Mouse (Mus musculus) kidney, embryonic 14.5 days (tissue): ENCODE data around the gene Nav2. TPM values are rescaled to one million over a fixed set of nuclear protein-coding genes. Genes with fewer than 3 reads are reported as not detected.

Experiments
- ATAC-seq: fragments of 200-750 bp; cut with Nextera tagmentation; 2 replicates; pipeline ENCODE4 v1.8.0; 2017; ENCODE audit warnings: moderate number of reproducible peaks, mild to moderate bottlenecking, moderate TSS enrichment, moderate library complexity; ENCODE audit not compliant: low FRiP score, low TSS enrichment
- H3K27ac ChIP-seq: fragments of 300-500 bp; sonication (generic); 2 replicates; pipeline ENCODE4 v1.5.1; 2014; ENCODE audit warnings: low read depth, mild to moderate bottlenecking, low read length, moderate library complexity, mixed read lengths
- H3K27me3 ChIP-seq: fragments of 300-500 bp; sonication (generic); 2 replicates; pipeline ENCODE4 v1.6.1; 2014; ENCODE audit warnings: mild to moderate bottlenecking, low read length; ENCODE audit not compliant: control insufficient read depth, insufficient read depth
- H3K36me3 ChIP-seq: fragments of 300-500 bp; sonication (generic); 2 replicates; pipeline ENCODE4 v1.6.1; 2014; ENCODE audit warnings: low read length, mixed read lengths; ENCODE audit not compliant: control insufficient read depth, insufficient read depth
- H3K4me1 ChIP-seq: fragments of 300-500 bp; sonication (generic); 2 replicates; pipeline ENCODE4 v1.6.1; 2014; ENCODE audit warnings: low read length, mixed read lengths; ENCODE audit not compliant: control insufficient read depth, insufficient read depth
- H3K4me2 ChIP-seq: fragments of 300-500 bp; sonication (generic); replicated peaks from 2 replicates; pipeline ENCODE4 v1.6.1; 2014; ENCODE audit warnings: low read depth, mild to moderate bottlenecking, low read length
- H3K4me3 ChIP-seq: fragments of 300-500 bp; sonication (generic); 2 replicates; pipeline ENCODE4 v1.5.1; 2014; ENCODE audit warnings: mild to moderate bottlenecking, low read length
- H3K9ac ChIP-seq: fragments of 300-500 bp; sonication (generic); 2 replicates; pipeline ENCODE4 v1.6.1; 2014; ENCODE audit warnings: low read depth, mild to moderate bottlenecking, low read length, moderate library complexity
- H3K9me3 ChIP-seq: fragments of 300-500 bp; sonication (generic); 2 replicates; pipeline ENCODE4 v1.6.1; 2016; ENCODE audit warnings: low read length; ENCODE audit not compliant: control insufficient read depth
- WGBS: fragments of 180-500 bp; shearing (Covaris S2); extraction: QIAGEN DNeasy Blood & Tissue Kit; methylation state at CpG from one replicate; pipeline ENCODE4 v1.1.7; 2014; 5-methylcytosine and 5-hydroxymethylcytosine counted together
- polyA plus RNA-seq: library from polyadenylated mRNA; unstranded; fragments of >200 nt; fragmentation: Nextera tagmentation; extraction: Ambion mirVana; gene quantifications from 2 replicates; pipeline ENCODE4 v1.2.1, GENCODE M21; 2014

The Nav2 gene
- polyA plus RNA-seq, 1 experiment from 2014 or later = 49.2 TPM

- ATAC-seq = no peak
- Histone ChIP-seq H3K4me3 (no peak overlapping the region), H3K36me3 (no peaks in the 10 kb centered on the region), H3K9ac (no peak overlapping the region), H3K9me3 (no peaks in the 10 kb centered on the region), H3K27ac (no peak overlapping the region), H3K4me1 (0 out of 2 replicates have a peak, but pooled peaks cover 11% of the 10 kb centered on the region), H3K27me3 (no peaks in the 10 kb centered on the region), H3K4me2 (no peak overlapping the region)
- 48% methylated on average over 5 of the region's 5 CpGs for WGBS
Measured at GRCm38 (mm10) chr7:49334163-49334562, 425.6 kb downstream of the Nav2 start.

- H3K36me3 ChIP-seq = no peaks in the 10 kb centered on the region
- 0 out of 2 replicates have a peak, but pooled peaks cover 11% of the 10 kb centered on the region for H3K4me1 ChIP-seq
- H3K9me3 ChIP-seq = no peaks in the 10 kb centered on the region
- no peak overlapping the region for H3K27ac ChIP-seq
- H3K4me2 ChIP-seq = no peak overlapping the region
- no peak overlapping the region for H3K9ac ChIP-seq
- WGBS = 51% methylated on average over 3 of the region's 3 CpGs
- no peaks in the 10 kb centered on the region for H3K27me3 ChIP-seq
- no peak overlapping the region for H3K4me3 ChIP-seq
- no peak for ATAC-seq
Measured at GRCm38 (mm10) chr7:49335056-49335455, 426.5 kb downstream of the Nav2 start.

GRCm38 (mm10) chr7:49336725-49337124 lies 428.2 kb downstream of the Nav2 start:
- WGBS = 85% methylated on average over 8 of the region's 8 CpGs
- H3K4me2 ChIP-seq = no peak overlapping the region
- H3K27me3 ChIP-seq = no peaks in the 10 kb centered on the region
- H3K27ac ChIP-seq = no peak overlapping the region
- H3K9ac ChIP-seq = no peak overlapping the region
- peaks cover 10% of the 10 kb centered on the region; the same call in 1 of the 2 replicates for H3K4me1 ChIP-seq
- no peak overlapping the region for H3K4me3 ChIP-seq
- no peaks in the 10 kb centered on the region for H3K9me3 ChIP-seq
- no peak for ATAC-seq
- H3K36me3 ChIP-seq = no peaks in the 10 kb centered on the region

- no peak for ATAC-seq
- 10% methylated on average over 2 of the region's 2 CpGs for WGBS
- Histone ChIP-seq H3K27ac (no peak overlapping the region), H3K4me2 (no peak overlapping the region), H3K9ac (no peak overlapping the region), H3K9me3 (no peaks in the 10 kb centered on the region), H3K36me3 (no peaks in the 10 kb centered on the region), H3K4me3 (no peak overlapping the region), H3K4me1 (peaks cover 8% of the 10 kb centered on the region), H3K27me3 (no peaks in the 10 kb centered on the region)
Measured at GRCm38 (mm10) chr7:49337710-49338109, 429.2 kb downstream of the Nav2 start.

- Histone ChIP-seq H3K27ac (no peak overlapping the region), H3K4me3 (no peak overlapping the region), H3K27me3 (no peaks in the 10 kb centered on the region), H3K9me3 (no peaks in the 10 kb centered on the region), H3K4me1 (peaks cover 16% of the 10 kb centered on the region), H3K4me2 (no peak overlapping the region), H3K9ac (no peak overlapping the region), H3K36me3 (no peaks in the 10 kb centered on the region)
- WGBS = 86% methylated on average over 3 of the region's 3 CpGs
- ATAC-seq = no peak
Measured at GRCm38 (mm10) chr7:49339953-49340352, 431.4 kb downstream of the Nav2 start.

- WGBS = 50% methylated on average over 5 of the region's 5 CpGs
- peaks cover 16% of the 10 kb centered on the region for H3K4me1 ChIP-seq
- no peak overlapping the region for H3K4me3 ChIP-seq
- ATAC-seq = no peak
- H3K9me3 ChIP-seq = no peaks in the 10 kb centered on the region
- H3K9ac ChIP-seq = no peak overlapping the region
- H3K36me3 ChIP-seq = no peaks in the 10 kb centered on the region
- H3K27ac ChIP-seq = no peak overlapping the region
- H3K27me3 ChIP-seq = no peaks in the 10 kb centered on the region
- H3K4me2 ChIP-seq = no peak overlapping the region
Measured at GRCm38 (mm10) chr7:49341151-49341918, 432.8 kb downstream of the Nav2 start.

GRCm38 (mm10) chr7:49341919-49342529 lies 433.5 kb downstream of the Nav2 start:
- 80% methylated on average over 2 of the region's 2 CpGs for WGBS
- no peaks in the 10 kb centered on the region for H3K27me3 ChIP-seq
- H3K9me3 ChIP-seq = no peaks in the 10 kb centered on the region
- H3K4me3 ChIP-seq = no peak overlapping the region
- H3K36me3 ChIP-seq = no peaks in the 10 kb centered on the region
- H3K9ac ChIP-seq = no peak overlapping the region
- H3K4me1 ChIP-seq = peaks cover 16% of the 10 kb centered on the region
- H3K27ac ChIP-seq = no peak overlapping the region
- no peak for ATAC-seq
- H3K4me2 ChIP-seq = no peak overlapping the region

GRCm38 (mm10) chr7:49342556-49343080 lies 434.1 kb downstream of the Nav2 start:
- peak overlapping the region; percentile 37; the same call in 1 of the 2 replicates for H3K27ac ChIP-seq
- no peaks in the 10 kb centered on the region for H3K27me3 ChIP-seq
- peak; percentile 50 for ATAC-seq
- H3K9me3 ChIP-seq = no peaks in the 10 kb centered on the region
- WGBS = 29% methylated on average over 13 of the region's 13 CpGs
- H3K36me3 ChIP-seq = no peaks in the 10 kb centered on the region
- H3K4me2 ChIP-seq = peak overlapping the region; percentile 31
- H3K9ac ChIP-seq = no peak overlapping the region
- peak overlapping the region; percentile 7; the same call in 1 of the 2 replicates for H3K4me3 ChIP-seq
- H3K4me1 ChIP-seq = peaks cover 16% of the 10 kb centered on the region

- no peaks in the 10 kb centered on the region for H3K27me3 ChIP-seq
- H3K27ac ChIP-seq = 0 out of 2 replicates have a peak overlapping the region, but pooled peaks have one; percentile 37
- no peak overlapping the region for H3K9ac ChIP-seq
- ATAC-seq = peak; percentile 78
- H3K36me3 ChIP-seq = no peaks in the 10 kb centered on the region
- whole genome bisulfite sequencing = 6% methylated on average over 16 of the region's 16 CpGs
- H3K4me3 ChIP-seq = peak overlapping the region; percentile 7; the same call in 1 of the 2 replicates
- H3K4me1 ChIP-seq = peaks cover 16% of the 10 kb centered on the region
- peak overlapping the region; percentile 31 for H3K4me2 ChIP-seq
- H3K9me3 ChIP-seq = no peaks in the 10 kb centered on the region
Measured at GRCm38 (mm10) chr7:49343081-49343600, 434.6 kb downstream of the Nav2 start.
